Mouse (Mus musculus) stomach, postnatal 0 days (tissue): Measurements from ENCODE around the gene Srprb. TPM values are rescaled to one million over a fixed set of nuclear protein-coding genes. Genes with fewer than 3 reads are reported as not detected.

Experiments
- ATAC-seq: fragments of 200-750 bp; cut with Nextera tagmentation; 2 replicates; pipeline ENCODE4 v1.8.0; 2017; ENCODE audit not compliant: low FRiP score, low TSS enrichment
- DNase-seq: peaks from one replicate; pipeline ENCODE4 v3.0.0-alpha.2; 2016; ENCODE audit warnings: low spot score
- H3K27ac ChIP-seq: fragments of 300-500 bp; sonication (generic); replicated peaks from 2 replicates; pipeline ENCODE4 v1.5.1; 2014; ENCODE audit warnings: mild to moderate bottlenecking, control low read depth
- H3K27me3 ChIP-seq: fragments of 300-500 bp; sonication (generic); 2 replicates; pipeline ENCODE4 v1.6.1; 2014; ENCODE audit warnings: low read length; ENCODE audit not compliant: control insufficient read depth, insufficient read depth
- H3K36me3 ChIP-seq: fragments of 300-500 bp; sonication (generic); 2 replicates; pipeline ENCODE4 v1.6.1; 2014; ENCODE audit warnings: low read length, mixed read lengths; ENCODE audit not compliant: control insufficient read depth, insufficient read depth
- H3K4me1 ChIP-seq: fragments of 300-500 bp; sonication (generic); replicated peaks from 2 replicates; pipeline ENCODE4 v1.6.1; 2014; ENCODE audit warnings: antibody characterized with exemption; ENCODE audit not compliant: control insufficient read depth, insufficient read depth
- H3K4me2 ChIP-seq: fragments of 300-500 bp; sonication (generic); replicated peaks from 2 replicates; pipeline ENCODE4 v1.6.1; 2014; ENCODE audit warnings: low read depth, mild to moderate bottlenecking, control low read depth, moderate library complexity
- H3K4me3 ChIP-seq: fragments of 300-500 bp; sonication (generic); 2 replicates; pipeline ENCODE4 v1.5.1; 2014; ENCODE audit warnings: low read depth, low read length, control low read depth
- H3K9ac ChIP-seq: fragments of 300-500 bp; sonication (generic); 2 replicates; pipeline ENCODE4 v1.6.1; 2014; ENCODE audit warnings: mild to moderate bottlenecking, low read length, control low read depth, mixed read lengths
- H3K9me3 ChIP-seq: fragments of 300-500 bp; sonication (generic); 2 replicates; pipeline ENCODE4 v1.6.1; 2016; ENCODE audit warnings: low read length; ENCODE audit not compliant: control insufficient read depth
- CTCF ChIP-seq: IDR thresholded peaks from 2 replicates; pipeline ENCODE4 v1.5.1; 2016; ENCODE audit warnings: antibody characterized with exemption, low read depth, mild to moderate bottlenecking, moderate library complexity
- EP300 ChIP-seq: optimal IDR thresholded peaks from 2 replicates; pipeline ENCODE3; 2016; ENCODE audit warnings: antibody characterized with exemption
- WGBS: fragments of 180-500 bp; shearing (Covaris S2); extraction: QIAGEN DNeasy Blood & Tissue Kit; methylation state at CpG from one replicate; pipeline ENCODE4 v1.1.7; 2014; 5-methylcytosine and 5-hydroxymethylcytosine counted together
- polyA plus RNA-seq: library from polyadenylated mRNA; unstranded; fragments of >200 nt; fragmentation: Nextera tagmentation; extraction: Ambion mirVana; gene quantifications from 2 replicates; pipeline ENCODE4 v1.2.1, GENCODE M21; 2015

Gene Srprb
- polyA plus RNA-seq, 1 experiment from 2014 or later: 33.7 TPM

- DNase-seq (no peak), ATAC-seq (no peak)
- Histone ChIP-seq H3K4me3 (no peak overlapping the region), H3K4me2 (no peak overlapping the region), H3K9ac (no peak overlapping the region), H3K4me1 (no peaks in the 10 kb centered on the region), H3K36me3 (no peaks in the 10 kb centered on the region), H3K27ac (no peak overlapping the region), H3K27me3 (no peaks in the 10 kb centered on the region), H3K9me3 (no peaks in the 10 kb centered on the region)
- 77% methylated on average over 2 of the region's 2 CpGs for WGBS
- no peak for TF ChIP-seq EP300
- TF ChIP-seq CTCF: no peak
Measured at GRCm38 (mm10) chr9:103154568-103154967, 47.4 kb downstream of the Srprb start.

GRCm38 (mm10) chr9:103153286-103153685 lies 48.7 kb downstream of the Srprb start:
- ATAC-seq (no peak), DNase-seq (no peak)
- no peak overlapping the region for H3K4me2 ChIP-seq
- no peaks in the 10 kb centered on the region for H3K9me3 ChIP-seq
- no peaks in the 10 kb centered on the region for H3K36me3 ChIP-seq
- WGBS: 74% methylated on average over 5 of the region's 5 CpGs
- H3K27ac ChIP-seq: no peak overlapping the region
- TF ChIP-seq CTCF (no peak), EP300 (no peak)
- H3K27me3 ChIP-seq: no peaks in the 10 kb centered on the region
- H3K4me1 ChIP-seq: no peaks in the 10 kb centered on the region
- H3K9ac ChIP-seq: no peak overlapping the region
- H3K4me3 ChIP-seq: no peak overlapping the region

GRCm38 (mm10) chr9:103149074-103149799 lies 52.7 kb downstream of the Srprb start:
- no peaks in the 10 kb centered on the region for H3K9me3 ChIP-seq
- DNase-seq (no peak), ATAC-seq (no peak)
- no peak overlapping the region for H3K4me2 ChIP-seq
- no peaks in the 10 kb centered on the region for H3K36me3 ChIP-seq
- 80% methylated on average over 12 of the region's 12 CpGs for whole genome bisulfite sequencing
- H3K9ac ChIP-seq: no peak overlapping the region
- no peak overlapping the region for H3K4me3 ChIP-seq
- H3K4me1 ChIP-seq: no peaks in the 10 kb centered on the region
- no peak overlapping the region for H3K27ac ChIP-seq
- H3K27me3 ChIP-seq: no peaks in the 10 kb centered on the region
- no peak for TF ChIP-seq CTCF
- no peak for TF ChIP-seq EP300

- no peak overlapping the region for H3K27ac ChIP-seq
- no peak overlapping the region for H3K4me3 ChIP-seq
- no peaks in the 10 kb centered on the region for H3K36me3 ChIP-seq
- WGBS: 68% methylated on average over 13 of the region's 13 CpGs
- no peaks in the 10 kb centered on the region for H3K4me1 ChIP-seq
- no peak overlapping the region for H3K4me2 ChIP-seq
- no peak for TF ChIP-seq CTCF
- no peak for TF ChIP-seq EP300
- no peak overlapping the region for H3K9ac ChIP-seq
- H3K27me3 ChIP-seq: no peaks in the 10 kb centered on the region
- no peaks in the 10 kb centered on the region for H3K9me3 ChIP-seq
- ATAC-seq: no peak
- no peak for DNase-seq
Measured at GRCm38 (mm10) chr9:103147103-103147502, 54.8 kb downstream of the Srprb start.

- Histone ChIP-seq H3K9ac (no peak overlapping the region), H3K27me3 (no peaks in the 10 kb centered on the region), H3K9me3 (no peaks in the 10 kb centered on the region), H3K4me1 (no peaks in the 10 kb centered on the region), H3K4me2 (no peak overlapping the region), H3K27ac (no peak overlapping the region), H3K36me3 (no peaks in the 10 kb centered on the region), H3K4me3 (no peak overlapping the region)
- TF ChIP-seq CTCF: no peak
- TF ChIP-seq EP300: no peak
- ATAC-seq: no peak
- no peak for DNase-seq
- 41% methylated on average over 9 of the region's 9 CpGs for WGBS
Measured at GRCm38 (mm10) chr9:103146703-103147102, 55.2 kb downstream of the Srprb start.

GRCm38 (mm10) chr9:103146257-103146656 lies 55.7 kb downstream of the Srprb start:
- Histone ChIP-seq H3K4me2 (no peak overlapping the region), H3K9ac (no peak overlapping the region), H3K27me3 (no peaks in the 10 kb centered on the region), H3K4me1 (no peaks in the 10 kb centered on the region), H3K27ac (no peak overlapping the region), H3K4me3 (no peak overlapping the region), H3K36me3 (no peaks in the 10 kb centered on the region), H3K9me3 (no peaks in the 10 kb centered on the region)
- ATAC-seq: no peak
- TF ChIP-seq CTCF (no peak), EP300 (no peak)
- WGBS: 84% methylated on average over 10 of the region's 10 CpGs
- no peak for DNase-seq
